Mouse (Mus musculus) MEL (cell line): ENCODE results near the gene Nek4.

Source experiments
- UBTF ChIP-seq: IDR thresholded peaks from 2 replicates; pipeline ENCODE4 v1.6.1; 2012; ENCODE audit warnings: low read depth, mild to moderate bottlenecking, inconsistent platforms, low read length, improper control_type of control experiment, moderate library complexity, borderline replicate concordance; ENCODE audit not compliant: insufficient read depth
- ZNF384 ChIP-seq: IDR thresholded peaks from 2 replicates; pipeline ENCODE4 v1.6.1; 2012; ENCODE audit warnings: low read depth, mild to moderate bottlenecking, inconsistent platforms, low read length, improper control_type of control experiment

- no peak for TF ChIP-seq ZNF384
- no peak for TF ChIP-seq UBTF
Measured at GRCm38 (mm10) chr14:30911141-30911540, 40.0 kb upstream of the Nek4 start.
